Mouse (Mus musculus) myocyte (in vitro differentiated cells): ENCODE data around the gene Pmp22. TPM values are rescaled to one million over a fixed set of nuclear protein-coding genes. Genes with fewer than 3 reads are reported as not detected.

Experiments used
- H3K27me3 ChIP-seq: one replicate; pipeline ENCODE4 v1.6.1; 2011; ENCODE audit not compliant: control insufficient read depth, insufficient read depth, insufficient read length
- H3K36me3 ChIP-seq: one replicate; pipeline ENCODE4 v1.6.1; 2011; ENCODE audit not compliant: control insufficient read depth, insufficient read depth
- H3K4me2 ChIP-seq: one replicate; pipeline ENCODE4 v1.6.1; 2011; ENCODE audit warnings: low read depth, control low read depth
- H3K4me3 ChIP-seq: one replicate; pipeline ENCODE4 v1.5.1; 2011; ENCODE audit warnings: mild to moderate bottlenecking, control low read depth, moderate library complexity
- H3K79me2 ChIP-seq: one replicate; pipeline ENCODE4 v1.6.1; 2011; ENCODE audit not compliant: control insufficient read depth, insufficient read depth
- H3ac ChIP-seq: one replicate; pipeline ENCODE4 v1.6.1; 2011; ENCODE audit not compliant: control insufficient read depth, insufficient read length
- CEBPB ChIP-seq: IDR thresholded peaks from 2 replicates; pipeline ENCODE4 v1.6.1; 2011; ENCODE audit warnings: mild to moderate bottlenecking, moderate library complexity; ENCODE audit not compliant: poor library complexity, insufficient read depth, severe bottlenecking
- E2F4 ChIP-seq: IDR thresholded peaks from one replicate; pipeline ENCODE4 v1.6.1; 2011; ENCODE audit warnings: mild to moderate bottlenecking, control low read depth, moderate library complexity; ENCODE audit not compliant: insufficient read depth
- MAX ChIP-seq: IDR thresholded peaks from one replicate; pipeline ENCODE4 v1.6.1; 2011; ENCODE audit warnings: low read depth, mild to moderate bottlenecking, control low read depth
- MYOD1 ChIP-seq, 3 experiments: IDR thresholded peaks; one replicate each; pipeline ENCODE4 v1.6.1; 2011; ENCODE audit warnings: control low read depth in 2 of 3, low read depth in 2 of 3, mild to moderate bottlenecking in 2 of 3, moderate library complexity in 1 of 3; ENCODE audit not compliant: insufficient read length in 2 of 3, control insufficient read depth in 1 of 3
- MYOG ChIP-seq, 3 experiments: IDR thresholded peaks; one replicate each; pipeline ENCODE4 v1.6.1; 2011; ENCODE audit warnings: control low read depth in 2 of 3, low read depth in 2 of 3, mild to moderate bottlenecking in 2 of 3; ENCODE audit not compliant: insufficient read length in 2 of 3, control insufficient read depth in 1 of 3, insufficient read depth in 1 of 3
- POLR2A ChIP-seq: IDR thresholded peaks from one replicate; pipeline ENCODE4 v1.6.1; 2011; ENCODE audit warnings: low read depth, mild to moderate bottlenecking, control low read depth, moderate library complexity; ENCODE audit not compliant: insufficient read length
- POLR2AphosphoS2 ChIP-seq: IDR thresholded peaks from one replicate; pipeline ENCODE4 v1.6.1; 2011; ENCODE audit warnings: low read depth, control low read depth; ENCODE audit not compliant: insufficient read length
- REST ChIP-seq: IDR thresholded peaks from one replicate; pipeline ENCODE4 v1.6.1; 2011; ENCODE audit warnings: mild to moderate bottlenecking, control low read depth, moderate library complexity; ENCODE audit not compliant: insufficient read depth, insufficient read length
- SRF ChIP-seq: IDR thresholded peaks from one replicate; pipeline ENCODE4 v1.6.1; 2011; ENCODE audit warnings: low read depth; ENCODE audit not compliant: control insufficient read depth, insufficient read length
- TCF12 ChIP-seq: IDR thresholded peaks from one replicate; pipeline ENCODE4 v1.6.1; 2011; ENCODE audit warnings: mild to moderate bottlenecking, control low read depth; ENCODE audit not compliant: poor library complexity, insufficient read depth, severe bottlenecking
- TCF3 ChIP-seq: IDR thresholded peaks from one replicate; pipeline ENCODE4 v1.6.1; 2011; ENCODE audit warnings: low read depth, control low read depth; ENCODE audit not compliant: insufficient read length
- USF1 ChIP-seq: IDR thresholded peaks from one replicate; pipeline ENCODE4 v1.6.1; 2011; ENCODE audit warnings: low read depth, mild to moderate bottlenecking, control low read depth, moderate library complexity
- polyA plus RNA-seq: library from polyadenylated mRNA; unstranded; fragments of >200 nt; fragmentation: generic; extraction: Trizol; gene quantifications from one replicate; pipeline ENCODE4 v1.2.1, GENCODE M21; 2012; ENCODE audit warnings: missing spikeins

The Pmp22 gene
- polyA plus RNA-seq, 1 experiment = 74.6 TPM

- no peaks in the 10 kb centered on the region for H3K79me2 ChIP-seq
- no peak for TF ChIP-seq TCF12
- no peak for TF ChIP-seq MYOD1 (IDR thresholded peaks at IDR 0.05; ENCODE audit: control insufficient read depth in 1 of 3, insufficient read length in 2 of 3, low read depth in 2 of 3)
- TF ChIP-seq REST = no peak
- TF ChIP-seq CEBPB = no peak
- TF ChIP-seq SRF = no peak
- no peak for TF ChIP-seq POLR2AphosphoS2
- TF ChIP-seq USF1 = no peak
- TF ChIP-seq MAX = no peak
- no peak overlapping the region for H3K4me3 ChIP-seq
- no peaks in the 10 kb centered on the region for H3K27me3 ChIP-seq
- H3K36me3 ChIP-seq = peaks cover 10% of the 10 kb centered on the region
- H3K4me2 ChIP-seq = peak overlapping the region; percentile 100
- no peak overlapping the region for H3ac ChIP-seq
Measured at GRCm38 (mm10) chr11:63129840-63130239, 1.1 kb downstream of the Pmp22 start.

- H3K27me3 ChIP-seq = no peaks in the 10 kb centered on the region
- H3K4me3 ChIP-seq = peak overlapping the region; percentile 90
- H3K79me2 ChIP-seq = no peaks in the 10 kb centered on the region
- H3K36me3 ChIP-seq = peaks cover 10% of the 10 kb centered on the region
- peak overlapping the region; percentile 39 for H3ac ChIP-seq
- H3K4me2 ChIP-seq = peak overlapping the region; percentile 100
- no peak for TF ChIP-seq MYOD1 (IDR thresholded peaks at IDR 0.05; ENCODE audit: control insufficient read depth in 1 of 3, insufficient read length in 2 of 3, low read depth in 2 of 3)
- TF ChIP-seq POLR2A = peak; percentile 9
Measured at GRCm38 (mm10) chr11:63130497-63130896, 1.7 kb downstream of the Pmp22 start.

GRCm38 (mm10) chr11:63131001-63131692 lies 2.4 kb downstream of the Pmp22 start:
- no peaks in the 10 kb centered on the region for H3K79me2 ChIP-seq
- peak overlapping the region; percentile 39 for H3ac ChIP-seq
- peak overlapping the region; percentile 90 for H3K4me3 ChIP-seq
- TF ChIP-seq MYOD1 (IDR thresholded peaks at IDR 0.05; ENCODE audit: control insufficient read depth in 1 of 3, insufficient read length in 2 of 3, low read depth in 2 of 3) (peak in 1 of 3 experiments; percentile 71), TCF3 (no peak), E2F4 (no peak), MYOG (IDR thresholded peaks at IDR 0.05; ENCODE audit: control insufficient read depth in 1 of 3, insufficient read depth in 1 of 3, insufficient read length in 2 of 3, low read depth in 2 of 3) (peak in 2 of 3 experiments; percentile 13 to 84), POLR2AphosphoS2 (peak; percentile 44), POLR2A (peak; percentile 68)
- peak overlapping the region; percentile 100 for H3K4me2 ChIP-seq
- peaks cover 12% of the 10 kb centered on the region for H3K36me3 ChIP-seq
- H3K27me3 ChIP-seq = no peaks in the 10 kb centered on the region

GRCm38 (mm10) chr11:63131693-63132040 lies 2.9 kb downstream of the Pmp22 start:
- Histone ChIP-seq H3K79me2 (no peaks in the 10 kb centered on the region), H3K4me2 (peak overlapping the region; percentile 100), H3K4me3 (peak overlapping the region; percentile 90), H3ac (peak overlapping the region; percentile 39), H3K36me3 (peaks cover 18% of the 10 kb centered on the region), H3K27me3 (no peaks in the 10 kb centered on the region)
- no peak for TF ChIP-seq USF1
- no peak for TF ChIP-seq TCF3
- no peak for TF ChIP-seq SRF
- TF ChIP-seq MYOD1 (IDR thresholded peaks at IDR 0.05; ENCODE audit: control insufficient read depth in 1 of 3, insufficient read length in 2 of 3, low read depth in 2 of 3) = no peak
- no peak for TF ChIP-seq POLR2AphosphoS2
- TF ChIP-seq MAX = no peak
- TF ChIP-seq E2F4 = no peak
- TF ChIP-seq REST = no peak
- TF ChIP-seq CEBPB = no peak
- no peak for TF ChIP-seq POLR2A
- TF ChIP-seq MYOG (IDR thresholded peaks at IDR 0.05; ENCODE audit: control insufficient read depth in 1 of 3, insufficient read depth in 1 of 3, insufficient read length in 2 of 3, low read depth in 2 of 3) = no peak
- TF ChIP-seq TCF12 = no peak

- peak overlapping the region; percentile 100 for H3K4me2 ChIP-seq
- H3K36me3 ChIP-seq = peaks cover 19% of the 10 kb centered on the region
- TF ChIP-seq CEBPB (no peak), E2F4 (no peak), MAX (no peak), USF1 (no peak), TCF3 (no peak), POLR2AphosphoS2 (no peak), MYOD1 (IDR thresholded peaks at IDR 0.05; ENCODE audit: control insufficient read depth in 1 of 3, insufficient read length in 2 of 3, low read depth in 2 of 3) (no peak), SRF (no peak), MYOG (IDR thresholded peaks at IDR 0.05; ENCODE audit: control insufficient read depth in 1 of 3, insufficient read depth in 1 of 3, insufficient read length in 2 of 3, low read depth in 2 of 3) (no peak), REST (no peak), TCF12 (no peak), POLR2A (no peak)
- peak overlapping the region; percentile 90 for H3K4me3 ChIP-seq
- H3ac ChIP-seq = peak overlapping the region; percentile 39
- no peaks in the 10 kb centered on the region for H3K79me2 ChIP-seq
- H3K27me3 ChIP-seq = no peaks in the 10 kb centered on the region
Measured at GRCm38 (mm10) chr11:63132151-63132500, 3.3 kb downstream of the Pmp22 start.
